Mouse (Mus musculus): ENCODE data around the gene Ctnnb1.

DNA sequence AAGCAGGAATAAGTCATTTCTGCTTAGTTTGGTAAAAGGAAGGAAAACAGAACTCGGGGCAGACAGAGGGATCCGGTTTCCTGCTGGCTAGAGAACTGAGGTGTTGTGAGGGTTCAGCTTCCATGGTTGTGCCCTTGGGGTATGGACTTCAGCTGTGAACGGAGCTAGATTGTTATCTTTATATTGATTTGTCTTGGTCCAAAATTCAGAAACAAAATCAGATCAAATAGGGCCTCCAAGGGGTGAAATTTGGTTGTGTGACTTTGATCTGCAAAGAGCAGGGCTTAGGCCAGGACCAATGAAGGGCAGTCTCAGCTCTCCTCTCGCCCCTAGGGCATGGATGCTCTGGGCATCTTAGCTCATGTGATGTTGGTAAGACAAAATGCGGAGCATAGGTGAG, 55.5 kb downstream of the Ctnnb1 start:
- TF ChIP-seq CTCF (IDR thresholded peaks at IDR 0.05; ENCODE audit: low read depth, low read length) = no peak
- TF ChIP-seq POLR2A (IDR thresholded peaks at IDR 0.05; ENCODE audit: borderline replicate concordance, low read depth, low read length) = no peak

Measured in bone marrow macrophage, adult 2 months (primary cell).